In the genomic region with DNA sequence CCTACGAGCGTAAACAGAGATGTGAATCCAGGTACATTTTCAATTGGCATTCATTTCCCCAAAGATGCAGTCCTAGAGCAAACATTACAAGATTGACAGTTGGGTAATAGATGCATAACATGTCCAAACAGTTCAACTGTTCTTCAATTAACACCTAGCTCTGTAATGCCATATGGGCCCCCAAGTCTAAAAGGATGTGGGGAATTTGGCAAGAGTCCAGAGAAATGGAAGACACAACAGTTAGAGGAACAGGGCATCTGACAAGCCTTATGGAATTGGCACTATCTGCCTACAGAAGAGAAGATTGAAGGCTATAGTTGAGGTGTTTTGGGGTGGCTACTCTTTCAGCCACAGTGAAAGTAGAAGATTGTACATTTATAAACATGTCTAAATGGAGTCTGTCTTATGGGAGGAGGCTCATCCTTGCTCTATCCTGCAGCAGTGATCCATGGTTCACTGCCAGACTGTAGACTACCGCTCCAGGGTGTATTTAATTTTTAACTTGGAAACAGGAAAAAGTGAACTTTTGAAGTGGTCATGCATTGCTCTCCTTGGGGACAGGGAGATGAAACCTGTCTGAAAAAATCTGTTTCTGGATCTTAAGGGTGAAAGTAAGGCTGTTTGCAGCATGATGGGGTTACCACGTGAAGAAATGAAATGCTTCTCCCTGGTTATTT, we compare ENCODE assay signal across 19 mouse cellular contexts.
DNase-seq lines count a peak whose midpoint lies in the region; ATAC-seq lines count a peak whose summit lies in the region.
"Had no signal": no experiment of that assay in that cellular context is flagged by ENCODE, and none has a peak within 500 bp of the region (broad histone marks: within the 10 kb centered on the region; RNA-seq: fewer than 3 reads in every experiment).

No protein-coding gene starts in this region.

- no peak overlapping the region for H3K27ac ChIP-seq in kidney, embryonic 14.5 days (ENCODE audit: low read depth, low read length)
- H3K27ac ChIP-seq: embryonic facial prominence, embryonic 15.5 days; forebrain, embryonic 15.5 days; heart, embryonic 13.5 days; hindbrain, embryonic 15.5 days had no signal

- no peaks in the 10 kb centered on the region for H3K4me1 ChIP-seq in kidney, embryonic 14.5 days (ENCODE audit: control insufficient read depth, insufficient read depth, low read length)
- H3K4me1 ChIP-seq: embryonic facial prominence, embryonic 15.5 days; forebrain, embryonic 15.5 days; heart, embryonic 13.5 days; hindbrain, embryonic 15.5 days had no signal

- no peak overlapping the region for H3K4me2 ChIP-seq in kidney, embryonic 14.5 days (replicated peaks; ENCODE audit: low read depth, low read length)
- H3K4me2 ChIP-seq: embryonic facial prominence, embryonic 15.5 days; forebrain, embryonic 15.5 days; heart, embryonic 13.5 days; hindbrain, embryonic 15.5 days had no signal

- no peaks in the 10 kb centered on the region for H3K36me3 ChIP-seq in kidney, embryonic 14.5 days (ENCODE audit: control insufficient read depth, insufficient read depth, low read length)
- H3K36me3 ChIP-seq: embryonic facial prominence, embryonic 15.5 days; forebrain, embryonic 15.5 days; heart, embryonic 13.5 days; hindbrain, embryonic 15.5 days had no signal

- H3K27me3 ChIP-seq in kidney, embryonic 14.5 days (ENCODE audit: control insufficient read depth, insufficient read depth, low read length): no peaks in the 10 kb centered on the region; the same call in 1 of the 2 replicates
- H3K27me3 ChIP-seq: embryonic facial prominence, embryonic 15.5 days; heart, embryonic 13.5 days; hindbrain, embryonic 15.5 days had no signal

- no peak for ATAC-seq in kidney, embryonic 14.5 days (ENCODE audit: low FRiP score, low TSS enrichment)
- ATAC-seq: forebrain, embryonic 15.5 days had no signal

- H3K9ac ChIP-seq in kidney, embryonic 14.5 days (ENCODE audit: low read depth, low read length): no peak overlapping the region
- H3K9ac ChIP-seq: embryonic facial prominence, embryonic 15.5 days; forebrain, embryonic 15.5 days; heart, embryonic 13.5 days; hindbrain, embryonic 15.5 days had no signal

- DNase-seq in kidney, adult 11 months: peak; percentile 19
- peak; percentile 18 to 44 for DNase-seq in kidney, postnatal 36 days
- no peak for DNase-seq in kidney, postnatal 10 days
- peak; percentile 33 for DNase-seq in fat pad, adult 2 months (ENCODE audit: extremely low read depth, low read depth, low spot score)
- DNase-seq in ovary, postnatal 10 days (ENCODE audit: low spot score): no peak
- DNase-seq: adrenal gland, adult 8-10 months; adrenal gland, postnatal 36 days; cerebellum, adult 11 months; cerebellum, adult 8-10 months; cerebellum, postnatal 14 days; embryo, embryonic 11 days; gastrocnemius, postnatal 10 days; heart, postnatal 36 days had no signal

- no peak overlapping the region for H3K4me3 ChIP-seq in kidney, embryonic 14.5 days (ENCODE audit: low read length)
- H3K4me3 ChIP-seq: embryonic facial prominence, embryonic 15.5 days; erythroblast, embryonic 14.5 days; forebrain, embryonic 15.5 days; heart, embryonic 13.5 days; hindbrain, embryonic 15.5 days had no signal

- H3K9me3 ChIP-seq in kidney, embryonic 14.5 days (ENCODE audit: control insufficient read depth, low read length): no peaks in the 10 kb centered on the region
- H3K9me3 ChIP-seq: embryonic facial prominence, embryonic 15.5 days; forebrain, embryonic 15.5 days; heart, embryonic 13.5 days; hindbrain, embryonic 15.5 days had no signal

- 85% methylated on average over 4 of the region's 4 CpGs for WGBS in kidney, embryonic 14.5 days

Comparison
In these comparisons a context has a peak if more than half of its experiments do, and no peak if none do; other contexts are left out.
1. DNase-seq: peak in kidney, adult 11 months (single experiment), kidney, postnatal 36 days (2 of 2) and fat pad, adult 2 months (single experiment); none in kidney, postnatal 10 days (single experiment) and ovary, postnatal 10 days (single experiment).